In genomic region chr10:126019350-126019991, GRCm38 (mm10) we compare ENCODE assay signal across 23 mouse cellular contexts. TPM values are rescaled to one million over a fixed set of nuclear protein-coding genes. Genes with fewer than 3 reads are reported as not detected.
A peak's percentile ranks its signal among the peaks of the same experiment; 100 is the strongest.
DNase-seq lines count a peak whose midpoint lies in the region; ATAC-seq lines count a peak whose summit lies in the region.
"Had no signal": no experiment of that assay in that cellular context is flagged by ENCODE, and none has a peak within 500 bp of the region (broad histone marks: within the 10 kb centered on the region; RNA-seq: fewer than 3 reads in every experiment).

No protein-coding gene starts in this region.

- DNase-seq in intestine, embryonic 14.5 days (ENCODE audit: low spot score), result no peak
- no peak for DNase-seq in liver, embryonic 13.5 days
- DNase-seq in hindbrain, embryonic 11.5 days (ENCODE audit: low spot score), result no peak
- DNase-seq in neural tube, embryonic 10.5 days (ENCODE audit: extremely low spot score, low spot score), result no peak
- no peak for DNase-seq in hindbrain, embryonic 14.5 days (ENCODE audit: low spot score)
- DNase-seq: adrenal gland, adult 2 months; cerebellum, adult 18-20 months; cerebellum, postnatal 14 days; heart, postnatal 4 days; kidney, adult 18-20 months; layer of hippocampus, adult 9-11 months; lung, adult 18-20 months; lung, postnatal 10 days; right cerebral cortex, postnatal 4 days; thymus, postnatal 4 days had no signal

- WGBS in intestine, embryonic 14.5 days, result 64% methylated on average over 15 of the region's 15 CpGs
- 58% methylated on average over 15 of the region's 15 CpGs for WGBS in intestine, embryonic 15.5 days
- 62% methylated on average over 15 of the region's 15 CpGs for WGBS in liver, embryonic 13.5 days (ENCODE audit: insufficient replicate concordance)
- 73% methylated on average over 15 of the region's 15 CpGs for WGBS in stomach, embryonic 14.5 days
- 88% methylated on average over 15 of the region's 15 CpGs for WGBS in hindbrain, embryonic 11.5 days
- 92% methylated on average over 15 of the region's 15 CpGs for WGBS in hindbrain, embryonic 14.5 days

- H3K36me3 ChIP-seq in intestine, embryonic 14.5 days (ENCODE audit: control insufficient read depth, insufficient read depth, low read length), result peaks cover 31% of the 10 kb centered on the region
- 0 out of 2 replicates have a peak, but pooled peaks cover 5% of the 10 kb centered on the region for H3K36me3 ChIP-seq in intestine, embryonic 15.5 days
- no peaks in the 10 kb centered on the region for H3K36me3 ChIP-seq in liver, embryonic 13.5 days
- H3K36me3 ChIP-seq in stomach, embryonic 14.5 days (ENCODE audit: control insufficient read depth, insufficient read depth, low read length), result peaks cover 24% of the 10 kb centered on the region
- H3K36me3 ChIP-seq in hindbrain, embryonic 11.5 days (ENCODE audit: control insufficient read depth, insufficient read depth, low read length), result no peaks in the 10 kb centered on the region
- peaks cover 7% of the 10 kb centered on the region for H3K36me3 ChIP-seq in hindbrain, embryonic 14.5 days (replicated peaks; ENCODE audit: control insufficient read depth, insufficient read depth)

- H3K4me1 ChIP-seq in intestine, embryonic 14.5 days (replicated peaks; ENCODE audit: control insufficient read depth, insufficient read depth, low read length), result no peaks in the 10 kb centered on the region
- no peaks in the 10 kb centered on the region for H3K4me1 ChIP-seq in intestine, embryonic 15.5 days (replicated peaks)
- no peaks in the 10 kb centered on the region for H3K4me1 ChIP-seq in liver, embryonic 13.5 days (replicated peaks)
- no peaks in the 10 kb centered on the region for H3K4me1 ChIP-seq in stomach, embryonic 14.5 days (ENCODE audit: control insufficient read depth, insufficient read depth, low read length)
- no peaks in the 10 kb centered on the region for H3K4me1 ChIP-seq in hindbrain, embryonic 11.5 days (replicated peaks; ENCODE audit: control insufficient read depth, insufficient read depth, low read length)
- no peaks in the 10 kb centered on the region for H3K4me1 ChIP-seq in hindbrain, embryonic 14.5 days (replicated peaks; ENCODE audit: control insufficient read depth, insufficient read depth, low read length)
- H3K4me1 ChIP-seq: forebrain, embryonic 10.5 days had no signal

- H3K27ac ChIP-seq in intestine, embryonic 14.5 days (ENCODE audit: low read depth), result no peak overlapping the region
- 0 out of 2 replicates have a peak overlapping the region, but pooled peaks have one; percentile 32 for H3K27ac ChIP-seq in intestine, embryonic 15.5 days
- no peak overlapping the region for H3K27ac ChIP-seq in liver, embryonic 13.5 days
- H3K27ac ChIP-seq in stomach, embryonic 14.5 days (ENCODE audit: low read length), result no peak overlapping the region
- no peak overlapping the region for H3K27ac ChIP-seq in hindbrain, embryonic 11.5 days (ENCODE audit: low read depth, low read length)
- H3K27ac ChIP-seq in hindbrain, embryonic 14.5 days, result no peak overlapping the region
- H3K27ac ChIP-seq: forebrain, embryonic 10.5 days; heart, embryonic 10.5 days; kidney, postnatal 0 days had no signal

- ATAC-seq in intestine, embryonic 14.5 days (replicated peaks; ENCODE audit: low FRiP score, low TSS enrichment, low read depth), result peak; percentile 66
- ATAC-seq in intestine, embryonic 15.5 days, result peak; percentile 96
- peak; percentile 34; the same call in 1 of the 2 replicates for ATAC-seq in liver, embryonic 13.5 days (ENCODE audit: low read depth)
- peak; percentile 46 for ATAC-seq in stomach, embryonic 14.5 days (ENCODE audit: insufficient number of reproducible peaks, insufficient read depth, low FRiP score, low read depth)
- ATAC-seq in hindbrain, embryonic 11.5 days (ENCODE audit: low FRiP score), result no peak
- no peak for ATAC-seq in hindbrain, embryonic 14.5 days (ENCODE audit: low FRiP score)
- ATAC-seq: hindbrain, embryonic 16.5 days; midbrain, embryonic 16.5 days had no signal

- no peak overlapping the region for H3K4me3 ChIP-seq in intestine, embryonic 14.5 days (ENCODE audit: low read depth, low read length)
- no peak overlapping the region for H3K4me3 ChIP-seq in intestine, embryonic 15.5 days (replicated peaks)
- no peak overlapping the region for H3K4me3 ChIP-seq in liver, embryonic 13.5 days (replicated peaks)
- no peak overlapping the region for H3K4me3 ChIP-seq in stomach, embryonic 14.5 days (ENCODE audit: low read depth, low read length)
- no peak overlapping the region for H3K4me3 ChIP-seq in hindbrain, embryonic 11.5 days (ENCODE audit: low read depth, low read length)
- no peak overlapping the region for H3K4me3 ChIP-seq in hindbrain, embryonic 14.5 days (replicated peaks; ENCODE audit: low read length)
- H3K4me3 ChIP-seq: forebrain, embryonic 10.5 days; heart, embryonic 10.5 days; myocyte had no signal

- H3K9ac ChIP-seq in intestine, embryonic 14.5 days (ENCODE audit: low read length), result no peak overlapping the region
- H3K9ac ChIP-seq in intestine, embryonic 15.5 days, result no peak overlapping the region
- H3K9ac ChIP-seq in liver, embryonic 13.5 days, result no peak overlapping the region
- H3K9ac ChIP-seq in stomach, embryonic 14.5 days (replicated peaks; ENCODE audit: low read depth, low read length), result no peak overlapping the region
- H3K9ac ChIP-seq in hindbrain, embryonic 11.5 days (ENCODE audit: low read depth, low read length), result no peak overlapping the region
- no peak overlapping the region for H3K9ac ChIP-seq in hindbrain, embryonic 14.5 days

- H3K27me3 ChIP-seq in intestine, embryonic 14.5 days (replicated peaks; ENCODE audit: control insufficient read depth, insufficient read depth, low read length), result no peaks in the 10 kb centered on the region
- H3K27me3 ChIP-seq in intestine, embryonic 15.5 days (replicated peaks), result no peaks in the 10 kb centered on the region
- no peaks in the 10 kb centered on the region for H3K27me3 ChIP-seq in liver, embryonic 13.5 days
- no peaks in the 10 kb centered on the region for H3K27me3 ChIP-seq in stomach, embryonic 14.5 days (ENCODE audit: control insufficient read depth, insufficient read depth, low read length)
- H3K27me3 ChIP-seq in hindbrain, embryonic 11.5 days (ENCODE audit: control insufficient read depth, insufficient read depth, low read length), result no peaks in the 10 kb centered on the region
- H3K27me3 ChIP-seq in hindbrain, embryonic 14.5 days (ENCODE audit: control insufficient read depth, insufficient read depth, low read length), result no peaks in the 10 kb centered on the region

- H3K4me2 ChIP-seq in intestine, embryonic 14.5 days (ENCODE audit: low read length), result no peak overlapping the region
- no peak overlapping the region for H3K4me2 ChIP-seq in intestine, embryonic 15.5 days (replicated peaks)
- peak overlapping the region; percentile 17 for H3K4me2 ChIP-seq in liver, embryonic 13.5 days
- no peak overlapping the region for H3K4me2 ChIP-seq in stomach, embryonic 14.5 days (replicated peaks; ENCODE audit: low read depth, low read length)
- H3K4me2 ChIP-seq in hindbrain, embryonic 11.5 days (replicated peaks; ENCODE audit: low read depth, low read length), result no peak overlapping the region
- no peak overlapping the region for H3K4me2 ChIP-seq in hindbrain, embryonic 14.5 days (replicated peaks)

- H3K9me3 ChIP-seq in intestine, embryonic 14.5 days (ENCODE audit: control insufficient read depth, low read length), result 0 out of 2 replicates have a peak, but pooled peaks cover 2% of the 10 kb centered on the region
- H3K9me3 ChIP-seq in intestine, embryonic 15.5 days, result no peaks in the 10 kb centered on the region
- H3K9me3 ChIP-seq in liver, embryonic 13.5 days (replicated peaks), result no peaks in the 10 kb centered on the region
- no peaks in the 10 kb centered on the region for H3K9me3 ChIP-seq in stomach, embryonic 14.5 days (ENCODE audit: control insufficient read depth, low read depth, low read length)
- no peaks in the 10 kb centered on the region for H3K9me3 ChIP-seq in hindbrain, embryonic 11.5 days (ENCODE audit: control insufficient read depth, low read length)
- H3K9me3 ChIP-seq in hindbrain, embryonic 14.5 days (ENCODE audit: control insufficient read depth, low read length), result no peaks in the 10 kb centered on the region
- H3K9me3 ChIP-seq: forebrain, embryonic 10.5 days; heart, embryonic 10.5 days had no signal

RNA-seq across cellular contexts. Expression of gene Lrig3, which starts 53.5 kb away (rescaled TPM):
- polyA plus RNA-seq in intestine, embryonic 14.5 days (2014; fragmentation: Nextera tagmentation; extraction: Ambion mirVana), result 23.0 and 29.6 TPM in 2 replicates
- polyA plus RNA-seq in intestine, embryonic 15.5 days (2015; fragmentation: Nextera tagmentation; extraction: Ambion mirVana), result 13.7 and 14.8 TPM in 2 replicates
- 0.80 and 1.0 TPM in 2 replicates for polyA plus RNA-seq in liver, embryonic 13.5 days (2015; fragmentation: Nextera tagmentation; extraction: Ambion mirVana)
- polyA plus RNA-seq in stomach, embryonic 14.5 days (2014; fragmentation: Nextera tagmentation; extraction: Ambion mirVana), result 37.0 and 37.5 TPM in 2 replicates
- polyA plus RNA-seq in hindbrain, embryonic 11.5 days (2014; fragmentation: Nextera tagmentation; extraction: Ambion mirVana), result 14.1 and 18.8 TPM in 2 replicates
- 3.9 and 4.4 TPM in 2 replicates for polyA plus RNA-seq in hindbrain, embryonic 14.5 days (2014; fragmentation: Nextera tagmentation; extraction: Ambion mirVana)

Comparison
In these comparisons a context has a peak if more than half of its experiments do, and no peak if none do; other contexts are left out.
1. ATAC-seq: peak in intestine, embryonic 14.5 days (single experiment), intestine, embryonic 15.5 days (single experiment), liver, embryonic 13.5 days (single experiment) and stomach, embryonic 14.5 days (single experiment); none in hindbrain, embryonic 11.5 days (single experiment) and hindbrain, embryonic 14.5 days (single experiment).